Mouse (Mus musculus) adrenal gland (tissue): ENCODE results near the gene Krt71.
"Not testable (repeated sequence)": the region's sequence is repeated elsewhere in the genome, so short reads cannot be mapped to it uniquely, and the experiment has no call there.

ENCODE experiments used
- intact Hi-C: fragments of 180-260 bp; cut with DNase I; formaldehyde crosslinking; loops from one replicate; pipeline ENCODE4 v1.15.1; 2025
- microRNA-seq, 2 experiments: library from miRNA; unstranded; fragments of <30 nt; microRNA quantifications; one replicate each; pipeline ENCODE4; 2019

Gene Krt71

DNA sequence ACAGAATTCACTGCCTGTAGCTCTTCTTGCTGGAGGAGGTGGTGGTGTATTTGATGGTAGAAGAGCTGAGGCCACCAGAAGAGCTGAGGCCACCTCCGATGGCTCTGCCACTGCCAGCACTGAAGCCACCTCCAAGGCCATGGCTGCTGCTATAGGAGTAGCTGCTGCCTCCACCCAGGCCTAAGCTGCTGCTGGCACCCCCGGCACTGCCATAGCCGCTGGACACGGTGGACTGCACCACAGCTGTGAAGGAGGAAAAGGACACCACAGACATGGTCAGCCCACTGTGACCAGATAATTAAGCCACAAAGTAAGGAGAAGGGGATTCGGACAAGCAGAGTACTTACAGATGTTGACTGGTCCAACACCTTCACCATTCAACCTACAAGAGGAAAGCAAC lies 52.4 kb downstream of the Krt71 start:
- intact Hi-C loops, result not testable (repeated sequence)

DNA sequence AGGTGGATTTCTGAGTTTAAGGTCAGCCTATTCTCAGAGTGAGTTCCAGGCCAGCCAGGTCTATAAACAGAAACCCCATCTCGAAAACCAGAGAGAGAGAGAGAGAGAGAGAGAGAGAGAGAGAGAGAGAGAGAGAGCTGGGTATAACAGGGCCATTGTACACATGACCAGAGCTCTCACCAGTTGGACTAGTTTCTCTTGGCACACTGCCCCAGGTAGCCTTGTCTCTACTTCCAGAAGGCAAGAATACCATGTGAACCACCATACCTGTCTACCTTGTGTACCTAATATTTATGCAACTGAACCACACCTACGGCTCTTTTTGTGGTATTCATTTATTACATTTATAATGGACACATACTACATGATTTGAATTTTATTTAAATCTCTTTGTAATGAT lies 54.7 kb downstream of the Krt71 start:
- intact Hi-C loops, result no loop called here

Small RNAs within 50 kb of the gene (microRNA-seq; reads per million reads assigned to microRNA genes)
- 0 reads per million in 2 experiments for gene Gm44323
- gene Gm44342, result 0 reads per million in 2 experiments
